Mouse (Mus musculus) CH12F3 (cell line): ENCODE results near the gene Dtl.

Experiments
- in situ Hi-C: fragments of 300-500 bp; cut with MboI; formaldehyde crosslinking; loops from 2 replicates; pipeline ENCODE4 v1.14.3; 2020; ENCODE audit warnings: low sequenced_read_pairs

Dtl gene

GRCm38 (mm10) chr1:191581641-191582040, 6.3 kb upstream of the Dtl start:
- in situ Hi-C loops = no loop called here

DNA sequence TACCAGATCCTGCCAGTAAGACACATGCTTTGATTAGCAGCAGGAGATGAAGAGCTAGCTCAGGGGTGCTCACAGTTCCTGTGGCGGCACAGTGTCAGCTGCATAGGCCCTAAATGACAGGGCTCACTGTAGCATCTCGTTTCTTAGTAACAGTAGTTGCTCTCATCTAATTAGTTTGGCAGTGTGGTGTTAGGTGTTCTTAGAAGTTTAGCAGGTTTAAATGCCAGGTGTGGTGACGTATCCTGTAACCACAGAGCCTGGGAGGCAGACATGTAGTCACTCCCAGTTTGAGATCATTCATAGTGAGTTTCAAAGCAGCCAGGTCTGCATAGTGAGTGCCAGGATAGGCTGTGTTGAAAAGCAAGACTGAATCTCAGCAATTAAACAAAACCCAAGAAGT, 4.2 kb upstream of the Dtl start:
- in situ Hi-C loops = no loop called here

- in situ Hi-C loops = no loop called here
These were observed 380 bp downstream of the Dtl start for GRCm38 (mm10) chr1:191574871-191575457.

DNA sequence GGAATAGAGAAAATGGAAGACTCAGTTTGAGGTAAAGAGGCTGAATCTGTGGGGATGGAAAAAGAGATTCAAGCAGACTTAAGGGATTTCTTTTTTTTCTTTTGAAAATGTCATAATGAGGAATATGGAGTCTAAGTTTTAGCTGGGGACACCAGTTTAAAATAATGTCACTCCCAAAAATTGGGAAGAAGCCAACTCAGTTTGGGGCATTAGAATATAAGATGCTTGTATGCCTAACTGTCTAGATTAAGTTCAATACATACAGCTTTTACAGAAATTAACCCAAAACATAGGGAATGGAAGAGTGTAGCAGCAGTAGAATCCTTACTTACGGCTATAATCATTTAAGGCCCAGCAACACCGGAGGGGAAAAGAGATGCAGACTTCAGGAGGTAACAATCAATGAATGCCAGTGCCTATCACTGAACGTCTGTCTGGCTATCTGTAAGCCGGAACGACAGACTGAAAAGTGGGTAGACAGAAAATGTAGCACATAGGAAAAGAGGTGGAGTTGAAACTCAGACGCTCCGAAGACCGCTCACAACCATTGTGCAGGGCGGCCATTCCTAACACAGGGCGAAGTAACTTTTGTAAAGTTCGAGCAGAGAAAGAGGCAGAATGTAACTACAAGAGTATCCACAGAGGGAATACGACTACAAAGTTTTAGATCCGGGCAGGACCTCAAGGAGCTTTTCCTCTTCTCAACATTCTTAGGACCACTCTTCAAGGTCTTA, 1.3 kb downstream of the Dtl start:
- in situ Hi-C loops = no loop called here

DNA sequence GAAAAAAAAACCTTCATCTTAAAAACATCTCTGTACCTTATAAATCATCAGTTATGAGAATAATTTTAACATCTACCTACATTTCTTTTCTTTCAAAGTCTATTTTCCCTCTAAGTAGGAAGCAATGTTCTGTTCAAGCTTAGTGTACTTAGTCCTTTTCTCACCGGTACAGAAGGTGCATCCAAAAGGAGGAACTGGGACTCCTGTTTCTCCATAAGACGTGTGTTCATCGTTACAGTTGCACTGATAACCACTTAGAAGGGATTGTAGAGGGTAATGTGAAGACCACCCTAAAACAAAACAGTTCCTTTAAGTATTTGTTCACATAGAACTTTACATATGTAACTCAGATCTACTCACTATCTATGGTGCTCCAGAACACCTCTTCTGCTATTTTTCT, 4.9 kb downstream of the Dtl start:
- in situ Hi-C loops = no loop called here

DNA sequence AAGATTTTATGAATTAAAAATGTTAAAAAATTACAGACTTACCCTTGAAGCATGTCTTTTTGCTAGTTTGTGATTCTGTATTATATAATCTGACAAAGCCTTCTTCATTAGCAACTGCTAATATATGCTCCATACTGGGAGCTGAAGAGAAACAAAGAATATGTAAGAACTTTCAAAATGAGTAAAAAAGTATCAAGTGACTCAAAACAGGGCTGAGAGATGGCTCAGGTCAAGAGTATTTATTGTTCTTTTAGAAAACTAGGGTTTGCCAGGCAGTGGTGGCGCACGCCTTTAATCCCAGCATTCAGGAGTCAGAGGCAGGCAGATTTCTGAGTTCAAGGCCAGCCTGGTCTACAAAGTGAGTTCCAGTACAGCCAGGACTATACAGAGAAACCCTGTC, 5.7 kb downstream of the Dtl start:
- in situ Hi-C loops = loop anchor here (10.0 kb wide), 1 partner anchor 175 kb away; no protein-coding TSS in a partner anchor

GRCm38 (mm10) chr1:191567859-191568258, 7.5 kb downstream of the Dtl start:
- in situ Hi-C loops = loop anchor here (10.0 kb wide), 1 partner anchor 173 kb away; no protein-coding TSS in a partner anchor

- in situ Hi-C loops = loop anchor here (10.0 kb wide), 1 partner anchor 168 kb away; no protein-coding TSS in a partner anchor
These were observed 12.4 kb downstream of the Dtl start for GRCm38 (mm10) chr1:191562823-191563365.

DNA sequence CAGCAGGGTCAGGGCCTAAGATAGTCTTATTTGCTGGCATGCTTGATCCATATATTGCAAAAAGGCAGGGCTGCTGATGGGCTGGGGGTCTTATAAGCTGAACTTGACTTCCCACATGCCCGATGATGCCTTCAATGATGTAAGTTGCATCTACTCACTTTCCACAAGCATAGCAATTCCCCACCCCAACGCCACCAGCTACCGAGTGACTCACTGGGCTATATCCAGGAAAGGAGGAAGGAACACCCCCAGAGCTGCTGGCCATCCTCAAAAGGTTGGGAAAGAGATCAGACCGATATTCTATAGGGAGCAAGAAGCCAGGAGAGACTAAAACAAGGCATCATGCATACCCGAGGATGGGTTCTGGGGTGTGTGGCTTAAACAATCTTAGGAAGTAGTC, 15.6 kb downstream of the Dtl start:
- in situ Hi-C loops = loop anchor here (10.0 kb wide), 1 partner anchor 165 kb away; no protein-coding TSS in a partner anchor

GRCm38 (mm10) chr1:191557109-191557508, 18.2 kb downstream of the Dtl start:
- in situ Hi-C loops = no loop called here

DNA sequence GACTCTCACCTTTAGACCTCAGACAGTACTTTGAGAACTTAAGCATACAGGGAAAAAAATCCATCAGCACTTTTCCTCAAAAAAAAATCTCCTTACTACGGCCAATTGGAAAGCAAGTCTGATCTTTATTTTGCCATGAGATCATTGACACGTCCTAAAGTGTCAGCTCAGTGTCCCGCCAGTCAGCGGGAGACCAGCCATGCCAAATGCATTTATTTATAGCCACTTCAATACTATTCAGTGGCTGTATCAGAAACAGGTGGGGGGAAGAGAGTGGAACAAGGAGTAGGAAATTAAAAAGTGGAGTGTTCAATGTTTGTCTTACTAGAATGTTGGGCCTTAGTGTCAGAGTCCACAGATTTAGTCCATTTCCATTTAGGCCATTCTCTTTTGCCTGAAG, 24.6 kb downstream of the Dtl start:
- in situ Hi-C loops = no loop called here

DNA sequence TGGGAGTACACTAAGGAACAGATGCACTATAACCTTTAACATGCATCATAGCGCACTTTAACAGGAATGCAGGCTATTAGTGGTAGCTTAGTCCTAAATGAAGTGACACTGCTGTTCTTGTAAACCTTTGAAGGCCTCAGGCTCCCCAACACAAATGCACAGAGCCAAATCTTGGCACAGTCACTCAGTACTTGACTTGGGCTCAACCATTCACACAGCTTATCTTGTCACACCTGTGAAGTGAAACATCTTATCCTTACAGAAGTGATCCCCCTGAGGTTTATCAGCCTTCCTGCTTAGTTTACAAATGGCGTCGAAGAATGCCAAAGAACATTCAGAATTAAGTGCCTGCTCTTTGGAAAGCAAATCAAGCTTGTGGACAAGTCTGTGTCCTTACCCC, 31.6 kb downstream of the Dtl start:
- in situ Hi-C loops = no loop called here

DNA sequence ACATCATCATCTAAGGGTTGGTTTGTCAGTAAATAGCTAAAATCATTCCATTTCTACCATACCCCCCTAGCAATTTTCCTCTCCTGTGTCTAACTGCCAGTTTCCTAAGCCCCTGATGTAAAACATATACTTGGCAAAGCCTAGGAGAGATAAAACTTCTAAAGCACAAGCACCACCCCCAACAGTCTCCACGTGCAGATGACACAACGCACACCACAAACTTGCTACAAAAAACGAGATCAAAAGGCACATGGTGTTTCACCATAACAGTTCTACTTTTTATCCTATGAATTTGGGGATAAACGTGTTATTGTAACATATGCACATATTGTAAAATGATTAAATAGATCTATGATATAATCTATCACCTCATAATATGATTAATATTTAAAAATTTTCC, 33.7 kb downstream of the Dtl start:
- in situ Hi-C loops = no loop called here

- in situ Hi-C loops = no loop called here
These were observed 34.3 kb downstream of the Dtl start for GRCm38 (mm10) chr1:191541014-191541413.

DNA sequence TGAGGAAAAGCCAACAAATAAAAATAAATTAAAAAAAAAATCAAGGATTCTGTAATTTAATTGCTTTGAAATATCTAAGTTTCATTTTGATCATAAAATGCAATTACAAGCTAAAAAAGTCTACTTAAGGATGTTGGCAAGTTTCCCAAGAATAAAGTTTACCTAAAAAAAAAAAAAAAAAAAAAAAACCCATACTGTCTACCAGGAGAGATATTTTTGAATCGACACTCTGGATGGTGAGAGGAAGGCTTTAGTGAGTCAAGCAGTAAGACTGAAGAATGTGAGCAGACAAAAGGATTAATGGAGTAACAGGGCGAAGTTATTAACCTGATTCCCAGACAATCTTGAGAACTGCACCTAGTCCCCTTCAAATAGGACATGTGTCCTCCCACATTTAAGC, 35.0 kb downstream of the Dtl start:
- in situ Hi-C loops = no loop called here

GRCm38 (mm10) chr1:191534896-191535295, 40.4 kb downstream of the Dtl start:
- in situ Hi-C loops = no loop called here

DNA sequence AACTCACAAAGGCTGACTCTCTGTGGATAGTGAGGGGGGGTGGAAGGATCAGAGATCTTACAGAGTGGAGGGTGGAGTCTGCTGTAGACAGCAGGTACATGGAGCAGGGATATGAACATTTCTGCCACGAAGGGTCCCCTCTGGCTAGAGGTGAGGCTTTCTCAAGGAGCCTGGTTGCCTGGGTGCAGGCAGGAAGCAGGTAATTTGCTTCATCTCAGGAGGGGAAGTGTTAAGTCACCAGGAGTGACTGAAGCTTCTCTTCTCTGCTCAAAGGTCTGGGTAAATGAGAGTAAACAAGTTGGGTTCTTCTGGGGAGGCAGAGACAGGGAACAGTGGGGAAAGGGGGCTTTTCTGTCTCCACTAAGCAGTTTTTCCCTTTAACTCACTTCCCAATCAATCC, 44.3 kb downstream of the Dtl start:
- in situ Hi-C loops = no loop called here

DNA sequence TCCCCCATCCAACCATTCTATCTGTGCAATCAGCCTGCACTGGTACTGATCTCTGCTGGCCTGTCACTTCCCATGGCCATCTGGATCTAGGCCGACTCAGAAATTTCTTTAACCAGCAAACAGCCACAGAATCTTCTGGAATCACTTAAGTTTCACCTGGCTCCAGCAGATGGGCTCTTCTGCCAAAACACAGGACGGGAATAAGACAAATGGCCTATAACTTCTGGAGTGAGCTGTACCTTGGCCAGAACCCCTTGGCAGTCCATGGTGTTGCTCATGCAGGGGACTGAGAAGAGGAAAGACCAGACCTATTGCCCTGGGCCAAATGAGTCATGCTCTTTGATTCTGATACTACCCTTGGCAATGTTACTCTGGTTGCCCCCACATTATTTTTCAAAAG, 45.9 kb downstream of the Dtl start:
- in situ Hi-C loops = no loop called here

DNA sequence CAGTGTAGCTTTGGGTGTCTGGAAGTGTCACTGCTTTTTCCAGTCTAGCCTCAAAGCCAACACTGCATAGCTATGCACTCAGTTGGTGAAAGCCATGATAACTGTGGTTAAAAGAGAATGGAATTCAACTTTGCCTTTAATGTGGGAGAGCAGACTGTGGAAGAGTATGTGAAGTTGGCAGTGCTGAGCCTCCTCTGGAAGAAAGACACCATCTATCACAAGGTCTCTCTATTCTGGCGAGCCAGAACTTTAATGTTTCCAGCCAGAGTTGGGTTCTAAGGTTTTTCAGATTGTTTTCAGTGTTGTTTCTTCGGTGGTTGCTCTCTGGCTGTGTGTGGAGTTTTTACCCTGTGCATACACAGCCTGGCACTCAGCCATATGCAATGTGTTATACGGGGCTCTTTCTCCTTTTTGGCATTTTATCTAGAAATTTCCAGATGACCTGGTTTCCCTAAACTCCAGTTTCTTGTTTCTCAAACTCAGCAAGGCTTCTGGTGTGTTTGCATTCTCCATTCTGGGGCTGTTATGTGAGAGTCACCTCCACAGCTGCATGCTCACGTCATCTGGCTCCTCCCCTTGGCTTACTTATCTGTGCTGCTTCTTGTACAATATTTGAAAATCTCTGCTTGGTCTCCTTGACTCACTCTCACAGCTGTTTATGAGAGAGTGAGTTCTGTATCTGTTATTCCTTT, 47.3 kb downstream of the Dtl start:
- in situ Hi-C loops = no loop called here

DNA sequence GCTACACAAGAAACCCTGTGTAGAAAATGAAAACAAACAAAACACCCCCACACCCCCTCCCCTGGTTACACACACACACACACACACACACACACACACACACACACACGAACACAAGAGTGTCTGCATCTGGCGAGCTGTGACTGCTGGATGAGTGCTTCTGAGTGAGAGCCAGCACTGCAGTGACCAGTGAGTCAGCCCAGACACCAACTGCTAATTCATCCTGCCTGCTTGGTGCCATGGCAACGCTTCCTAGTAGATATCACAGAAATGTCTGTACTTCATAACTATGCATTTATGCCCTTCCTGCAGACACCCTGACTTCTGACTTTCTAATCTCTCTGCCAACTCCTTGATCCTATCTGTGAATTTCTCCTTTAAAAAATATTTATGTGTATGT, 48.3 kb downstream of the Dtl start:
- in situ Hi-C loops = no loop called here

DNA sequence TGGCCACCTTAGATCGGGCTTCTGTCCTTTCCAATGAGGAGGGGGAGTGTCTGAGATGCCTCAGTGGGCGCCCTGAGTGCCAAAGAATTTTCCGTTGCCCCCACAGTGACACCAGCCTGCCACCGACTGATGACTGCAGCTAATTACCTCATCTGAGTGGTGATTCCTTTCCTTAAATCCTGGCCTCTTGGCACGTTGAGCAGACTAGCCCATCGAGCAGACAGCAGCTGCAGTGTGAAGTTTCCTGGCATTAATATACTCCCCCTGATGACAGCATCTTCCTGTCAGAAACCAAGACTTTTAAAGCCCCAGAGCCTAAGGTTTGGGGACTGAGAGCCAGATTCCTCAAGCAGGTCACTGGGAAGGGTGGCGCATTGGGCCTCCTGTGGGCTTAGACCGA, 53.9 kb downstream of the Dtl start:
- in situ Hi-C loops = no loop called here

DNA sequence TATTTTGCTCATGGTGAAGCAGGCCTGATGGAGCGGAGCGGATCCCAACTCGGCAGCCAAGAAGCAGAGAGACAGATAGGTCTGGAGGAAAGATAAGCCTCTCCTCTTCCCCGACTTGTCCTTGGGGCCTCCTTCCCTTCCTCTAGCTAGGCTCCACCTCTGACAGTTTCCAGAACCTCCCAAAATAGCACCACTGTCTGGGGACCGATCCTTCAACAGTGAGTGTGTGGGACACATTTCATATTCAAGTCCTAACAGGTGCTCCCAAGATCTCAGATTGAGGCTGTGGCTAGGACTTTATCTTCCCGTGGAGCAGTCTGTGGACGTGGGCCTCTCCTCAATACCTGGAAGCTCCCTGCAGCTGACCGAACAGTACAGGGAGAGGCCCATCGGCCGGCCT, 54.7 kb downstream of the Dtl start:
- in situ Hi-C loops = no loop called here
